Mouse (Mus musculus): ENCODE data around the gene Nprl3. TPM values are rescaled to one million over a fixed set of nuclear protein-coding genes. Genes with fewer than 3 reads are reported as not detected.

The Nprl3 gene
- polyA plus RNA-seq, 1 experiment, result 14.4 TPM

DNA sequence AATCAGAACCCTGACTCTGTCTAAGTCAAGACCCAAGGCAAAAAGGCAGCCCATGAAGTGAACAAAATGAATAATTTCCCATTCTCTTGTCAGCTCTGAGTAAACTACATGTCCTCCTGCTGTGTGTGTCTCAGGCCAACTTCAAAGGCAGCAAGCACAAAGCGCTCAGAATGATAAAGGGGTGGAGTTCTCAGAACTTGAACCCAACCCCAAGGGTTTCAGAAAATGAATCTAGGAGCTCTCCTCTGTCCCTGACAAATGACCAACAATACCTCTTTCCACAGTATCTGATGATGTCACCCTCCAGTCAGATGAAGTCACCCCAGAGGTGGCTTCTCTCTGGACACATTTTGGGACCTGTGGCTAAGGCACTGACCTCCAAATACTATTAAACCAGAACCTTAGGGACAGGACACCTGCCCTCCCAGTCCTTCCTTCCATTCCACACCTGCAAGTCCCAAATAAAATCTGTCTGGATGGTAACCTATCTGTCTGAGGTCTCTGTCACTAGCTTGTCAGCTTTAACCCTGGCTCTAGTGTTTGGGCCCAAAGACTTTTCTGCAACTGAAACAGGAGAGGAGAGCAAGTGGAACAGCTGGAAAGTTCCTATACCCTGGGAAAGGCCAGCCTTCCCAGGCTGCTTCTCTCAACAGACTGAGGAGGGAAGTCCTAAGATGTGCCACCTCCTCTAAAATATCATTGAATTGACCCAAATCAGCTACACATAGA, 14.1 kb upstream of the Nprl3 start:
- Histone ChIP-seq H3K36me3 (replicated peaks; ENCODE audit: low read length) (no peaks in the 10 kb centered on the region), H3K27me3 (replicated peaks) (peaks cover 57% of the 10 kb centered on the region), H3K4me3 (replicated peaks) (no peak overlapping the region), H3K4me1 (peaks cover 4% of the 10 kb centered on the region), H3K9me3 (0 out of 2 replicates have a peak, but pooled peaks cover 1% of the 10 kb centered on the region)
- TF ChIP-seq FLI1 (IDR thresholded peaks at IDR 0.05; ENCODE audit: low read length), result no peak
- TF ChIP-seq GATA1 (IDR thresholded peaks at IDR 0.05; ENCODE audit: borderline replicate concordance, low read length), result no peak

DNA sequence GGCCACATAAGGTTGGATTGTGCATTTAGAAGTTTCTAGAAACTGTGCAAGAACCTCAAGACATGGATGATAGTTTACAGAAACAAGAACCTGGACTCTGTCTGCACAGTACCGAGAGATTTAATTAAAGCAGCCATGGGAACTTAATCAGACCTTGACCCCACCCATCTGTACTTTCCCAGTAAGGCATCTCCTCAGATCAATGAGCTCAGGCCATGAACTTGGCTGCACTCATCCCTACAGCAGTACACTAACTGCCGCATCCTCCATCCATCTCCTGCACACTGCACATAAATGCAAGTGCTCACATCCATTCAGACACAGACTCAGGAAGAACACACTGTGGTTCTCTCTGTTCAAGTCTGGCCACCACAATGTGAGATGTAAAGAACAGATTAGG, 13.1 kb upstream of the Nprl3 start:
- Histone ChIP-seq H3K4me3 (replicated peaks) (no peak overlapping the region), H3K9me3 (0 out of 2 replicates have a peak, but pooled peaks cover 6% of the 10 kb centered on the region), H3K36me3 (replicated peaks; ENCODE audit: low read length) (no peaks in the 10 kb centered on the region), H3K27me3 (replicated peaks) (peaks cover 67% of the 10 kb centered on the region), H3K4me1 (peaks cover 4% of the 10 kb centered on the region)
- no peak for TF ChIP-seq GATA1 (IDR thresholded peaks at IDR 0.05; ENCODE audit: borderline replicate concordance, low read length)
- TF ChIP-seq FLI1 (IDR thresholded peaks at IDR 0.05; ENCODE audit: low read length), result no peak

DNA sequence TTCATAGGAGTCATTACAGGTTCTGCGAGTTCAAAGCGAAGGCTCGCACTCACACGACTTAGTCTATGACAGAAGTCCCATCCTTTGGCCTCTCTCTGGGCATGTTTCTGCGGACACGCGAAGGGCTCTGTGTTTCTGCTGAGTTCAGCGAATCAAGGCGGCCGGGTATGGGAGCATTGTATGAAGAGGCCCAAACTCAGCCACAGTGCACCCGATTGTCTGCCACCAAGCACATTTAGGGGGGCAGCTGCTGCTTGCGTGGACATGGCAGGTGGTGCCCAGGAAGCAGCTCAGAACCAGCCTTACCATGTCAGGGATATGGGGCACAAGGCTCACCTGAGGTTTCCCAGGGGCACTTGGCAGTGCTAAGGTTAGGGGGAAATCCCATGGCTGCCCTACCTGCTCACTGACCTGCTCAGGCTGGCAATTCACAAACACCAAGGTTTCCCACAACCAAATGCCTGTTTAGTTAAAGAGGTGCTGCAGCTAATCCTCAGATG, 11.0 kb upstream of the Nprl3 start:
- TF ChIP-seq GATA1 (IDR thresholded peaks at IDR 0.05; ENCODE audit: borderline replicate concordance, low read length) (no peak), FLI1 (IDR thresholded peaks at IDR 0.05; ENCODE audit: low read length) (no peak)
- Histone ChIP-seq H3K4me1 (peaks cover 4% of the 10 kb centered on the region), H3K36me3 (replicated peaks; ENCODE audit: low read length) (no peaks in the 10 kb centered on the region), H3K9me3 (0 out of 2 replicates have a peak, but pooled peaks cover 6% of the 10 kb centered on the region), H3K4me3 (replicated peaks) (no peak overlapping the region), H3K27me3 (replicated peaks) (peaks cover 78% of the 10 kb centered on the region)

DNA sequence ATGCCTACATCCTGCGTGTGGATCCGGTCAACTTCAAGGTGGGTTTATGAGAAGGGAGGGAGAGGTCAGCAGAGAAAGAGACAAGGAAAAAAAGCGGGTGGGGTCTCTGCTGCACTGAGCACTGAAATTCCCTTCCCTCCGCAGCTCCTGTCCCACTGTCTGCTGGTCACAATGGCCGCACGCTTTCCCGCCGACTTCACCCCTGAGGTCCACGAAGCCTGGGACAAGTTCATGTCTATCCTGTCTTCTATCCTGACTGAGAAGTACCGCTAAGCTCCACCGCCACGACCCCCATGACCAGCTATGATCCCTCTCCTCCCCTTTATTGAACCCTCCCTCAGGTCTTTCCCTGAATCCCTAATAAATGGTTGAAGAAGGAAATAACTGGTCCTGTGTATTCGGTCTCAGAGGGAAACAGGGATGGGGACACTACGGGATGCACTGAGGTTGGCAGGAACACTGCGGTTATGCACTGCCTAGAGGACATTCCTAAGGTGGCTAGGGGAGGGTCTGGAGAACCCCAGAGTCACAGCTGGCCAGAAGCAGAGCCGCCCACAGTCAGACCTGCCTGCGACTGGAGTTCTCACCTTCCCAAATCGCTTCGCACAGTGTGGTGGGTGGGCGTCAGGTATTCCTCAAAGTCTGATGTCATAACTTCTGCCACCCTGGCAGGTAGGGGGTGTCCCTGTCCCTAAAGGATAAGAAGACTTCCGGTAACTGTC, 10.4 kb upstream of the Nprl3 start:
- no peak for TF ChIP-seq GATA1 (IDR thresholded peaks at IDR 0.05; ENCODE audit: borderline replicate concordance, low read length)
- no peak for TF ChIP-seq FLI1 (IDR thresholded peaks at IDR 0.05; ENCODE audit: low read length)
- Histone ChIP-seq H3K9me3 (0 out of 2 replicates have a peak, but pooled peaks cover 6% of the 10 kb centered on the region), H3K27me3 (replicated peaks) (peaks cover 76% of the 10 kb centered on the region), H3K4me1 (no peaks in the 10 kb centered on the region; the same call in 1 of the 2 replicates), H3K36me3 (replicated peaks; ENCODE audit: low read length) (no peaks in the 10 kb centered on the region), H3K4me3 (replicated peaks) (no peak overlapping the region)

DNA sequence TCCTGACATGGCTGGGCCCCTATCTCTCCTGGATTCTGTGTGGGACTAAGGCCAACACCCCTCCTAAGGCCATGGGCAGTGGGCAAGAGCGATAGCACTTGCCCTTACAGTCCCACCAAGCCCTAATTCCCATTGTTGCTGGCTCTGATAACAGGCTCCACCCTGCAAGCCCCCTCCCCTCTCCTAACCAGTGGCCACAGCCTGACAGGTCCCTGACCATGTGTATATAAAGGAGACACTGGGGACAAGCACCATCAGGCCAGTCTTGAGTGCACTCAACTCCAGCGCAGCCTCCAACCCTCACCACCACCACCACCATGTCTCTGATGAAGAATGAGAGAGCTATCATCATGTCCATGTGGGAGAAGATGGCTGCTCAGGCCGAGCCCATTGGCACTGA, 8.8 kb upstream of the Nprl3 start, which contains the start of gene Hba-x:
Gene Hba-x (plus strand): TSS at position 54 of the 400 bp plus-strand sequence.
- Histone ChIP-seq H3K36me3 (replicated peaks; ENCODE audit: low read length) (no peaks in the 10 kb centered on the region), H3K4me1 (peaks cover 3% of the 10 kb centered on the region; the same call in 1 of the 2 replicates), H3K9me3 (0 out of 2 replicates have a peak, but pooled peaks cover 8% of the 10 kb centered on the region), H3K27me3 (replicated peaks) (peaks cover 79% of the 10 kb centered on the region), H3K4me3 (replicated peaks) (peak within 1 kb of the TSS; percentile 20)
- no peak for TF ChIP-seq GATA1 (IDR thresholded peaks at IDR 0.05; ENCODE audit: borderline replicate concordance, low read length)
- no peak for TF ChIP-seq FLI1 (IDR thresholded peaks at IDR 0.05; ENCODE audit: low read length)

DNA sequence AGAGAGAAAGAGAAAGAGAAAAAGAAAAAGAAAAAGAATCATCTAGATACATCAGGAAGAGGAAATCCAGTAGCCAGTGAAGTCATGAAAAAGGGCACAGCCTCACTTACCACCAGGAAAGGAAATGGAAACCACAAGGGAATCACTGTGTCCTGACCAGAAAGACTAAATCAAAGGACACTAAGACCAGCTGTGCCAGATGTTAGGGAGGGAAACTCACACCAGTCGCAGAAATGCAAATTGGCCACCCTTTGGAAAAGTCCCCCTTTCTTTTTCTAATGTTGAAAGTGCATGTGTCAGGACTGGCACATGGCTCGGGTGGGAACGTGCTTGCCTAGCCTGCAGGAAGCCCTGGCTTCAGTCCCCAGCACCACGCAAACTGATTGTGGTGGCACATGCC, 3.7 kb upstream of the Nprl3 start:
- TF ChIP-seq FLI1 (IDR thresholded peaks at IDR 0.05; ENCODE audit: low read length) (no peak), GATA1 (IDR thresholded peaks at IDR 0.05; ENCODE audit: borderline replicate concordance, low read length) (no peak)
- H3K27me3 ChIP-seq (replicated peaks), result peaks cover 53% of the 10 kb centered on the region
- peaks cover 37% of the 10 kb centered on the region for H3K4me1 ChIP-seq

DNA sequence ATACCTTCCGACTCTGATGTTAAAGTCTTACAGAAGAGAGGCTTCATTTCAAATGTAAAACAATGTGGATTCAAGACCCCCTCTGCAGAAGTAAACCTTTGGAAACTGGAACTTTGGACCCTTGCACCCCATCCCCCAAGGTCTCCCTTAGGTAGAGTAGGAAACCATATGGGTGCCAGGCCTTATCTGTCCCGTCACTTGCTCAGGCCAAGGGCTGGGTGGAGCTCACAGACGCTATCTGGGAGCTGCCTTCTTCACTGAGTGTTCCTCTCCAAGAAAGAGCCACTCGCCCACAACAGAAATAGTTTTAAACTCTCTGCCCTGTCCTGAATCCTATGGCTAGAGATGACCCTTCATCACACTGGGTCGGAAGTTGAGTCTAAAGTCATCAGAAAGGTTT, 1.4 kb upstream of the Nprl3 start:
- no peak overlapping the region for H3K4me3 ChIP-seq (replicated peaks)
- H3K27me3 ChIP-seq (replicated peaks), result peaks cover 32% of the 10 kb centered on the region
- H3K36me3 ChIP-seq (replicated peaks; ENCODE audit: low read length), result peaks cover 7% of the 10 kb centered on the region
- peaks cover 57% of the 10 kb centered on the region for H3K4me1 ChIP-seq
- TF ChIP-seq FLI1 (IDR thresholded peaks at IDR 0.05; ENCODE audit: low read length) (no peak), GATA1 (IDR thresholded peaks at IDR 0.05; ENCODE audit: borderline replicate concordance, low read length) (no peak)
- 0 out of 2 replicates have a peak, but pooled peaks cover 4% of the 10 kb centered on the region for H3K9me3 ChIP-seq

More for the DNA sequence above, 3.7 kb upstream of the Nprl3 start:
- H3K9me3 ChIP-seq, result 0 out of 2 replicates have a peak, but pooled peaks cover 5% of the 10 kb centered on the region
- peak overlapping the region; percentile 42 for H3K4me3 ChIP-seq (replicated peaks)
- H3K36me3 ChIP-seq (replicated peaks; ENCODE audit: low read length), result peaks cover 3% of the 10 kb centered on the region

DNA sequence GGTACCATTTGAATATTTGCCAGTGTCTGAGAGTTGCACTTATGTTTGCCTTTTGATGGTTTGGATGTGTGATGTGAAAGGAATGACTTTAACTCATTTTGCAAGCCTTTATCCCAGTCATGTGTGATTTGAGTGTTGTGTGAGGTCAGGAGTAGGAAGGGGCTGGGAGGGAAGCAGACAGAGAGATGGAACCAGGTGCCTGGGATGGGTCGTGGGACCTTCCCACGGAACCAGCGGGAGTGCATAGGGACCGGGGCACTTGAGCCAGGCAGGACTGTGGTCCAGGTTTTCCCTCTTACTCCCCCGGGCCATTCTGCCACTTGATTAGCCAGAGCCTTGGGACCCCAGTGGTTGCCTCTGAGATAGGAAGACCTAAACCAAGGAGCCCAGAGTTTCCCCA, 457 bp upstream of the Nprl3 start:
- H3K4me1 ChIP-seq, result peaks cover 67% of the 10 kb centered on the region
- peaks cover 15% of the 10 kb centered on the region for H3K36me3 ChIP-seq (replicated peaks; ENCODE audit: low read length)
- H3K27me3 ChIP-seq (replicated peaks), result peaks cover 39% of the 10 kb centered on the region
- TF ChIP-seq GATA1 (IDR thresholded peaks at IDR 0.05; ENCODE audit: borderline replicate concordance, low read length) (no peak), FLI1 (IDR thresholded peaks at IDR 0.05; ENCODE audit: low read length) (no peak)
- 0 out of 2 replicates have a peak, but pooled peaks cover 4% of the 10 kb centered on the region for H3K9me3 ChIP-seq
- peak overlapping the region; percentile 96 for H3K4me3 ChIP-seq (replicated peaks)

DNA sequence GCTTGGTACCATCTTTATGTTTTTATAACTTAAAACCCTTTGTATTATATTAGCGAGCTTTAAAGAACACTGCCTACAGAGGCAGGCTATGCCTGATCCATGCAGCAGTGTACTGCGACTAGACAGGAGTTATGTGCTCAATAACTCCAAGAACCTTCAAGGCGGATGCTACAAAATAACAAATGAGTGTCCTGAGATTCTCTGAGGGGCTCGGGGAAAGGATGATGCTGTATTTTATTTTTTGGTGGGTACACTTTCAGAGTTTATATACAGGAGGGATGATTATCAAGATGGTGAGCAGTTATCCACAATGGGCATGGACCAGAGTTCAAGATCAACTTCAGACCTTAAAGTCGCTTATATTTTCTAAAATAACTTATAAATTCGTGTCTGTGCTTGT, 731 bp downstream of the Nprl3 start:
- H3K36me3 ChIP-seq (replicated peaks; ENCODE audit: low read length), result peaks cover 27% of the 10 kb centered on the region
- H3K4me1 ChIP-seq, result peaks cover 77% of the 10 kb centered on the region
- H3K27me3 ChIP-seq (replicated peaks), result peaks cover 44% of the 10 kb centered on the region
- TF ChIP-seq FLI1 (IDR thresholded peaks at IDR 0.05; ENCODE audit: low read length) (no peak), GATA1 (IDR thresholded peaks at IDR 0.05; ENCODE audit: borderline replicate concordance, low read length) (no peak)
- H3K9me3 ChIP-seq, result 0 out of 2 replicates have a peak, but pooled peaks cover 4% of the 10 kb centered on the region
- peak overlapping the region; percentile 96 for H3K4me3 ChIP-seq (replicated peaks)
